Mouse (Mus musculus) embryonic facial prominence, embryonic 11.5 days (tissue): Measurements from ENCODE around the gene Ear1. TPM values are rescaled to one million over a fixed set of nuclear protein-coding genes. Genes with fewer than 3 reads are reported as not detected.
"Not testable (repeated sequence)": the region's sequence is repeated elsewhere in the genome, so short reads cannot be mapped to it uniquely, and the experiment has no call there.

ENCODE experiments used
- ATAC-seq: fragments of 200-750 bp; cut with Nextera tagmentation; replicated peaks from 2 replicates; pipeline ENCODE4 v1.8.0; 2017; ENCODE audit warnings: low read depth; ENCODE audit not compliant: insufficient number of reproducible peaks, low FRiP score, low TSS enrichment
- DNase-seq: peaks from one replicate; pipeline ENCODE4 v3.0.0-alpha.2; 2015; ENCODE audit warnings: low spot score
- H3K27ac ChIP-seq: fragments of 300-500 bp; sonication (generic); replicated peaks from 2 replicates; pipeline ENCODE4 v1.5.1; 2014; ENCODE audit warnings: mild to moderate bottlenecking, low read depth, low read length, control low read depth
- H3K27me3 ChIP-seq: fragments of 300-500 bp; sonication (generic); 2 replicates; pipeline ENCODE4 v1.6.1; 2014; ENCODE audit warnings: mild to moderate bottlenecking, low read length, moderate library complexity, mixed read lengths; ENCODE audit not compliant: control insufficient read depth, insufficient read depth
- H3K36me3 ChIP-seq: fragments of 300-500 bp; sonication (generic); replicated peaks from 2 replicates; pipeline ENCODE4 v1.6.1; 2014; ENCODE audit warnings: low read depth, mild to moderate bottlenecking, low read length, moderate library complexity, mixed read lengths; ENCODE audit not compliant: control insufficient read depth, insufficient read depth
- H3K4me1 ChIP-seq: fragments of 300-500 bp; sonication (generic); 2 replicates; pipeline ENCODE4 v1.6.1; 2014; ENCODE audit warnings: low read length, mixed read lengths; ENCODE audit not compliant: control insufficient read depth, insufficient read depth
- H3K4me2 ChIP-seq: fragments of 300-500 bp; sonication (generic); 2 replicates; pipeline ENCODE4 v1.6.1; 2014; ENCODE audit warnings: low read depth, mild to moderate bottlenecking, control low read depth, low read length, moderate library complexity
- H3K4me3 ChIP-seq: fragments of 300-500 bp; sonication (generic); 2 replicates; pipeline ENCODE4 v1.5.1; 2014; ENCODE audit warnings: low read depth, low read length, control low read depth
- H3K9ac ChIP-seq: fragments of 300-500 bp; sonication (generic); replicated peaks from 2 replicates; pipeline ENCODE4 v1.6.1; 2014; ENCODE audit warnings: mild to moderate bottlenecking, control low read depth, low read length
- H3K9me3 ChIP-seq: fragments of 300-500 bp; sonication (generic); replicated peaks from 2 replicates; pipeline ENCODE4 v1.6.1; 2016; ENCODE audit warnings: mild to moderate bottlenecking, low read length, inconsistent platforms, mixed read lengths; ENCODE audit not compliant: control insufficient read depth
- WGBS: fragments of 180-500 bp; shearing (Covaris S2); extraction: QIAGEN DNeasy Blood & Tissue Kit; methylation state at CpG from one replicate; pipeline ENCODE4 v1.1.7; 2014; 5-methylcytosine and 5-hydroxymethylcytosine counted together
- polyA plus RNA-seq: library from polyadenylated mRNA; unstranded; fragments of >200 nt; fragmentation: Nextera tagmentation; extraction: Ambion mirVana; gene quantifications from 2 replicates; pipeline ENCODE4 v1.2.1, GENCODE M21; 2014

Gene Ear1
- polyA plus RNA-seq, 1 experiment from 2014 or later: not detected

DNA sequence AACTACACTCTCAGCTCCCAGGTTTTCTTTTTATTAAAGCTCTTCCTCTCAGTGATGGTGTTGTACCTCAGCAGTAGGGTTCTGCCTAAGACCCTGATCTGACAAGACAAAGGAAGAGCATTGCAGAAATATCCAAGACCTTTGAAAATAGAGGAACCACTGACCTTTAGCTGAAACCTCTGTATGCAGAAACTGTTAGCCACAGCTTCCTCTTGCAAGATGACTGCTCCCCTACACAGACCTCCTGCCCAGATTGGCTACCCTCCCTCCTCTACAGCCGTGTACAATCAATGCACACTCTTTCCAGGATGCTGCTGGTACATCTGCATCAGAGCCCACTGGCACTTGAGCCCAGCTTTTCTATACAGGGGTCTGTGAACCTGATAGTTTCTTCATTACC, 44.9 kb downstream of the Ear1 start:
- not testable (repeated sequence) for H3K27ac ChIP-seq, H3K4me3 ChIP-seq, H3K27me3 ChIP-seq, H3K4me1 ChIP-seq, ATAC-seq, DNase-seq, H3K4me2 ChIP-seq, H3K36me3 ChIP-seq, H3K9me3 ChIP-seq, H3K9ac ChIP-seq
- 71% methylated on average over 1 of the region's 1 CpGs for WGBS

DNA sequence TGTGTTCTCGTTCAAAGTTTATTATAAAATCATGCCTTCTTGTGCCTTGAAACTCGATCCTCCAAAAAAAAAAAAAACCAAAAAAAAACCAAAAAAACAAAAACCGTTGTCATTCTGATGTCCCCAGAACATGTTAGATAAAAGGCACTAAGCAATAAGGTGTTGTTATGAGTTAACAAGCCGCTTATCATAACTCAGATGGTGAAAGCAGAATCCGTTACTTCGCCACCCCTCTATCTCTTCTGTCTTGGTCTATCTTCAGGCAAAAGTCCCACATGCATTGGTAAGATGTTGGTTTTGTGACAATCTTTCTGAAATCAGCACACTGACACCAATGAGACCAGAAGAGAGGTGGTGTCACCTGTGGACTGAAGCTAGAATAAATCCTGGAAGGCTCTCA, 51.1 kb downstream of the Ear1 start:
- H3K36me3 ChIP-seq, H3K4me1 ChIP-seq, H3K9ac ChIP-seq, H3K9me3 ChIP-seq, H3K27ac ChIP-seq, ATAC-seq, DNase-seq, H3K27me3 ChIP-seq, H3K4me2 ChIP-seq, H3K4me3 ChIP-seq: not testable (repeated sequence)
- 76% methylated on average over 6 of the region's 6 CpGs for WGBS

DNA sequence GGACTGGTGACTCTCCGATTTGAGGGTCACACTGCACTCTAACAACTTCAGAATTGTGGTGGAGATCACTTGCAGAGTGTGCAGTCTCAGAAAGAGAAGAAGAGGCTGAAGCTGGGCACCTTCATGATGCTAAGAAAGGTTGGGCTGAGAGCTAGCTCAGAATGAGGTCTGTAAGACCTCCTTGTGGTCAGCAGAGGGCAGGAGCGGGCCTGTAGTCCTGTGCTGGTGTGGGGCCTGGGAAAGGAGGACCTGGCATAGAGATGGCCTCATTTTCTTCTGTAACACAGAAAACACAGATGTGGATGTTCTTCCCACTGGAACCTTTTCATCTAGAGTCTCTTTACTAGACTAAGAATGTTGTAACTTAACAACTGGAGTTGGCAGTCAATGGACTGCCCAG, 53.4 kb downstream of the Ear1 start:
- H3K9me3 ChIP-seq, H3K27me3 ChIP-seq, ATAC-seq, H3K4me1 ChIP-seq, H3K4me2 ChIP-seq, H3K9ac ChIP-seq, H3K27ac ChIP-seq, H3K36me3 ChIP-seq, DNase-seq, H3K4me3 ChIP-seq: not testable (repeated sequence)
- 44% methylated on average over 1 of the region's 2 CpGs for WGBS

DNA sequence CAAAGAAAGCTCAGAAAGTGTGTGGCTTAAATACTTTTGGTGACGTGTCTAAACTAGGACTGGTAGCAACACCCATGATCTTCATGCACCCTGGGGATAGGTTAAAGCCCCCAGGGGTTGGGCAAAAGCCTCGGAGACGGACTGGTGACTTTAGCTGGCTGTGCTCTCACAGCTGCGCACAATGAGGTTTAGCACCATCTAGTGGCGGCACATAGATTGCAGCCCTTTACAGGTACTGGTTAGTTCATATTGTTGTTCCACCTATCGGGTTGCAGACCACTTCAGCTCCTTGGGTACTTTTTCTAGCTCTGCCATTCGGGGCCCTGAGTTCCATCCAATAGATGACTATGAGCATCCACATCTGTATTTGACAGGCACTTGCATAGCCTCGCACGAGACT, 62.9 kb downstream of the Ear1 start:
- H3K4me2 ChIP-seq, H3K9me3 ChIP-seq, H3K4me3 ChIP-seq, H3K4me1 ChIP-seq, H3K36me3 ChIP-seq, H3K27me3 ChIP-seq, H3K9ac ChIP-seq, H3K27ac ChIP-seq, ATAC-seq: not testable (repeated sequence)
- DNase-seq: peak; percentile 59
- WGBS: 56% methylated on average over 6 of the region's 9 CpGs

DNA sequence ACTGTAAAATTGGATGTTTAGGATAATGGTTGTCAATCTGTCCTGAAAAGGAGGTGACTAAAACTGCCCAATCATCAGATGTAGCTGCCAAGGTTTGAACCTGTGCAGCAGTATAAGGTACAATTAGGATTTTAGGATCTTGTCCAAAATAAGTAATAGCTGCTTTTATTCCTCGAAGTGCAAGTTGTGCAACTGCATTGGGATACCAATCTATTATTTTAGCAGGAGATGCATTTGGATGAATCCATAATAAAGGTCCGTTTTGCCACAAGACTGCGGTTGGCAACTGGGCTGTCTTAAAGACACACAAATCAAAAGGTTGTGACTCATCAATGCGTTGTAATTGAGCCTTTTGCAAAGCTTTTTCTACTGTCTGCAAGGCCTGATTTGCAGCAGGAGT, 67.2 kb downstream of the Ear1 start:
- not testable (repeated sequence) for H3K4me1 ChIP-seq, ATAC-seq, H3K4me3 ChIP-seq, H3K9ac ChIP-seq, H3K36me3 ChIP-seq, H3K4me2 ChIP-seq, H3K9me3 ChIP-seq, H3K27ac ChIP-seq, DNase-seq, H3K27me3 ChIP-seq
- WGBS: 80% methylated on average over 3 of the region's 4 CpGs

DNA sequence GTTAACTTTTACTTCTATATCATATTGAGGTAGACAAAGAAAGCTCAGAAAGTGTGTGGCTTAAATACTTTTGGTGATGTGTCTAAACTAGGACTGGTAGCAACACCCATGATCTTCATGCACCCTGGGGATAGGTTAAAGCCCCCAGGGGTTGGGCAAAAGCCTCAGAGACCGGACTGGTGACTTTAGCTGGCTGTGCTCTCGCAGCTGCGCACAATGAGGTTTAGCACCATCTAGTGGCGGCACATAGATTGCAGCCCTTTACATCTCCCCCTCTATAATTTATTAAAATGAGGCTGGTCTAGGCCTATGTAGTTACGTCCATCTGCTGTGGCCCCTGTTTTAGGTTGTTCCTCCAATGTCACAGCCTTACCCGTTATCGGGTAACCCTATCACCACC, 70.9 kb downstream of the Ear1 start:
- H3K9ac ChIP-seq, H3K4me3 ChIP-seq, H3K4me1 ChIP-seq, H3K27me3 ChIP-seq, H3K27ac ChIP-seq, ATAC-seq, H3K9me3 ChIP-seq, H3K36me3 ChIP-seq, DNase-seq, H3K4me2 ChIP-seq: not testable (repeated sequence)
- WGBS: 14% methylated on average over 6 of the region's 7 CpGs

DNA sequence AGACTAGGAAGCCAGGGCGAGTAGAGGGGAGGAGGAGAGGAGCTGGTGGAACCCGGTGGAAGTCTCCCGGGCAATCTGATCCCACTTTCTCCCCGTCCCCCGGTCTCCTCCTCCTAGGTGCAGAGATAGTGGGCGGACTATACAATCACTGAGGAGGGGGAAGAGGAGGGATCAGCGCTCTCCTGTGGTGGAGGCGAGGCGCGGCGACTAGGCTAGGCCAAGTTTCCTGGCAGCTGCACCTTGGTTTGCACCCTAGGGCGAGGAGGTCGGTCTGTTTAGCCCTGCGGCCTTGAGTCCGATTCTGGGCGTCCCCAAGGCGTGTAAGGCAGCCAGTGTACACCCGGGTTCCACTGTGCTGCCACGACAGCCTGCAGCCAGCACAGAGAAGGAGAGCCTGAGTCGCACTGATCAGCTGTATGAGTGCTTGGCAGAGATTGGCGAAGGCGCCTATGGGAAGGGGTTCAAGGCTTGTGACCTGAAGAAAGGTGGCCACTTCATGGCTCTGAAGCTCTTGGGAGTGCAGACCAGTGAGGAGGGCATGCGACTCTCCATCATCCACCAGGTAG, 78.3 kb downstream of the Ear1 start:
- not testable (repeated sequence) for H3K27me3 ChIP-seq, H3K36me3 ChIP-seq, H3K4me1 ChIP-seq, H3K9me3 ChIP-seq, H3K9ac ChIP-seq, H3K27ac ChIP-seq
- Histone ChIP-seq H3K4me3 (0 out of 2 replicates have a peak overlapping the region, but pooled peaks have one; percentile 1), H3K4me2 (peak overlapping the region; percentile 27)
- ATAC-seq: peak; percentile 75
- 6% methylated on average over 23 of the region's 23 CpGs for WGBS
- DNase-seq: peak; percentile 5

DNA sequence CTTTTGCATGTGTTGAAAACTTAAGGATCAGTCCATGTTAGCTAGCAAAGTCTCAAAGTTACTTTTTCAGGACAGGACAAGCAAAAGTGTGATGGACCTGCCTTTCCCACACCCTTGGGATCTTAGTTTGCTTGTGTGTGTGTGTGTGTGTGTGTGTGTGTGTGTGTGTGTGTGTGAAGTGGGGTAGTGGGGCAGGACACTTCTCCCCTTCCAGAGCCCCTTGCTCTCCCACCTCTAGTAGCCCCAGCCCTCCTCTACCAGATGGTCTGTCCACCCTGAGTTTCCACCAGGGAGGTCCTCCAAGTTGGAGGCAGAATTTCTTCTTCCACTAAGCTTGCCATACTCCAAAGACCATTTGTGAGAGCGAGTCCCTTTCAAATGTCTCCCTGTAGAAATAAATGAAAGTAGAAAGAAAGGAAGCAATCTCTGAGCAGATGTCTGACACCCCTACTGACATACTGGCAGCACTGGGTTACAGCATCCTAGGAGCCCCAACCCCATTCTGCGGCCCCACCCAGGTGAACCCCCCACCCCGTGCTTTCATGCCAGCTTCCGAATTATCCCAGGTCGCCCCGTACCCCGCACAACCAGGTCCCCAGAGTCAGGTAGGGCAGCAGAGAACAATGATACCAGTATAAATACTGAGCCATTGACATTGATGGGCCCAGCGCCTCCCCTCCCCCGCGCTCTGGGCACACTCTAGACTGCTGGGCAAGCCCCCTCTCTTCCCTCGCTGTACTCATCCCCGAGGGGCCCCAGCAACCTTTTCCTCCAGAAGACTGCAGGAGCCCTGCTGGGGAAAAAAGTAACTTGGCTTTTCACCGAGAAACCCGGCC, 79.0 kb downstream of the Ear1 start:
- no peaks in the 10 kb centered on the region for H3K27me3 ChIP-seq
- no peak overlapping the region for H3K9ac ChIP-seq
- peak; percentile 75 for ATAC-seq
- 0 out of 2 replicates have a peak overlapping the region, but pooled peaks have one; percentile 1 for H3K4me3 ChIP-seq
- H3K4me1 ChIP-seq: no peaks in the 10 kb centered on the region
- DNase-seq: no peak
- no peak overlapping the region for H3K27ac ChIP-seq
- no peaks in the 10 kb centered on the region for H3K9me3 ChIP-seq
- peak overlapping the region; percentile 27 for H3K4me2 ChIP-seq
- H3K36me3 ChIP-seq: no peaks in the 10 kb centered on the region
- WGBS: 20% methylated on average over 14 of the region's 14 CpGs
